Mouse (Mus musculus) gastrocnemius, postnatal 4 days (tissue): ENCODE measurements around the gene Piga. TPM values are rescaled to one million over a fixed set of nuclear protein-coding genes. Genes with fewer than 3 reads are reported as not detected.

Source experiments
- DNase-seq, 2 experiments: peaks; one replicate each; pipeline ENCODE4 v3.0.0; 2021 to 2022; ENCODE audit warnings: low spot score in 2 of 2, mixed read lengths in 2 of 2
- total RNA-seq, 2 experiments: library from RNA; stranded (reverse); gene quantifications; 2 replicates each; pipeline ENCODE4 v1.2.3; 2021

Piga gene
- total RNA-seq, 2 experiments from 2014 or later: 3.2 to 5.1 TPM

DNA sequence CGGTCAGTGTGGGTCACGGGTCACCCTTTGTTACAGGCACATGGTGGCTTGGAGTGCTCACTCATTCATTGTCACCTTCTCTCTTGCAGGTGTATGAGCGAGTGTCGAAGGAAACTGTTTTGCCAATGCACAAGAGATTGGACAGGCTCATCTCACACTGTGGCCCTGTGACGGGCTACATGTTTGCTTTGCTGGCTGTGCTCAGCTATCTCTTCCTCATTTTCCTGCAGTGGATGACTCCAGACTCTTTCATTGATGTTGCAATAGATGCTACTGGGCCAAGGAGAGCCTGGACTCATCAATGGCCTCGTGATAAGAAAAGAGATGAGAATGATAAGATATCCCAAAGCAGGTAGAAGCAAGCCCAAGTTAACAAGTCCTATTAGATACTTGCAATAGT lies 12.0 kb downstream of the Piga start:
- DNase-seq: no peak

- DNase-seq: no peak
These were observed 13.1 kb downstream of the Piga start for GRCm38 (mm10) chrX:164432682-164433081.

GRCm38 (mm10) chrX:164436709-164437108 lies 17.1 kb downstream of the Piga start, which contains the start of gene Asb11:
Gene Asb11 (plus strand): TSS chrX:164436994.
- DNase-seq: no peak

- DNase-seq: no peak
These were observed 19.9 kb downstream of the Piga start for GRCm38 (mm10) chrX:164439462-164439861.

DNA sequence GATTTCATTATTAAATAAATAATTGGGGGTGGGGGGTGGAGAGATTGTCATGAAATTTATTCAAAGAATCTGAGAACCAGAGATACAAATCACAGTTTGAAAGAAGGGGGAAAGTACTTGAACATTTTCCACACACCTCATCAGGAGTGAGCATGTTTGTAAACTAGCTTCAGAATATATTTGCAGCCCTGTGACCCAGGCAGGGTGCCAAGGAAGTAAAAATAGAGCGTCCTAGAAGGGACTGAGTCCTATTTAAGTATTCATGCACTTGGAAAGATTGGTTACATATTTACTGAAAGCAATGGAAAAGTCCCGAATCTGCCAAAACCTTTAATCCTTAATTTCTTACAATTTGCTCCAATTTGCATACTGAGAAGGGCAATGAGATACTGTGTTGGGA lies 20.6 kb downstream of the Piga start:
- peak in 1 of 2 experiments; percentile 11 for DNase-seq

DNA sequence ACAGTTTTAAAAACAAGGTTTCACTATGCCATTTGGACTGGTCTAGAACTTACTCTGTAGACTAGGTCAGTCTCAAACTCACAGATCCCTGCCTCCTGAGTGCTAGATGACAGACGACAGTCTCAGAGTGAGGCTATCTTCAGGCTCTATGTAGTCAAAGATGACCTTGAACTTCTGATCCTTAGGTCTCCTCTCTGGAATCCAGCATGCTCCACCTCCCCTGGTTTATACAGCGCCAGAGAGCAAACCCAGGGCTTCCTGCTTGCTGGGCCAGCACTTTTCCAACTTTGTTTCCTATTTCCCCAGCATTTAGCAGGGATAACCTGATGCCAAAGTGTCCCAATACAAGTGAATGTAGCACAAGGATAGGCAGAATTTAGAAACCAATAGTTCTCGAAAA lies 21.1 kb downstream of the Piga start:
- DNase-seq: no peak

GRCm38 (mm10) chrX:164441306-164441705 lies 21.7 kb downstream of the Piga start:
- no peak for DNase-seq

- DNase-seq: no peak
These were observed 26.0 kb downstream of the Piga start for GRCm38 (mm10) chrX:164445601-164446000.

DNA sequence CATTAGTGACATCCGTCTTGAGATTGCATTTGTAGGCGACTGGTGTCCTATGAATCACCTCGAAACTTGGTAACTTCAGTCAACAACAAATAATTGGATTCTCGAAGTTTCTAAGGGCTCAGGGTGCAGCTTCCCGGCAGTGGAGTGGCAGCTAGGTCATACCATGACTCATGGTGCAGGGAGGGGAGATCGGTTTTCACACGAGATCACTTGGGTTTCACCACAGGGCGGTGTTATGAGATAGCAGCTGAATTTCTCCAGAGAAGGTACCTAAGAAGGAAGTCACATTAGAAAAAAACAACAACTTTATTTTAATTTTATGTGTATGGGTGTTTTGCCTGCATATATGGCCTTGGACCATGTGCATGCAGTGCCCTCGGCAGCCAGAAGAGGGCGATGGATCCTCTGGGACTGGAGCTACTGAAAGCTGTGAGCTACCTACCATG lies 26.5 kb downstream of the Piga start:
- no peak for DNase-seq

DNA sequence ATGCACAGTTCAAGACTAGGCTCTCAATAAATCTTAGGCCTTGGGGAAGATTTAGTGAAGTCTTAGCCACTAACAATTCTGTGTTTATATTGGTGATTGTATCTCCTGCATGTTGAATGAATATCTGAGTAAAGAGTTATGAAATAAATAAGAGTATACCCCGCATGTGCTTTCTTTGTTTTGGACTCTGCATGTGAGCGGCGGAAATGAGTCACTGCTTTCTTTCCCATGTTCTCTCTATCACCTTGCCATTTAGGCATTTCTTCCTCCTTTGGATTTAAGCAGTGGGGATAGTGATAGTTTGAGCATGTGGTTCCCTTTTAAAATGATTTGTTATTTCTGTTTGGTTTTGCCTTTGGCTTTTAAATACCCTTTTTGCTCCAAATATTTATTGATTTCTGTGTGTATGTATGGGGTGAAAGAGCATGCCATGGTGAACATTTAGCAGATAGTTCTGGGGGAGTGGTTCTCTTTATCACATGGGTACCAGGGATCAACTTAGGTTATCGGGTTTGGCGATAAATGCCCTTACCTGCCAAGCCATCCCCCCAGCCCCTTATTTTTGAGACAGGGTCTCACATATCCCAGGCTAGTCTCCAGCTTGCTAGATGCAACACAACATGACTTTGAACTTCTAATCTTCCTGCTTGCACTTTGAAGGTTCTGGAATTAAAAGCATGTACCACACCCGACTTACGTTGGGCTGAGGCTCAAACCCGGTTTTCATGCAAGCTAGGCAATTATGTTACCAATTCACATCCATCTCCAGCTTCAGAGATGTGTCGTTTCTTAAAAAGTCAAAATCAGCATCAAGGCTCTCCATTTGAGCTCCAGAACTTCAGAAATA lies 27.5 kb downstream of the Piga start:
- DNase-seq: no peak

- DNase-seq: no peak
These were observed 28.1 kb downstream of the Piga start for GRCm38 (mm10) chrX:164447682-164448071.

- peak in 1 of 2 experiments; percentile 9 for DNase-seq
These were observed 29.6 kb downstream of the Piga start for GRCm38 (mm10) chrX:164449201-164449600.

DNA sequence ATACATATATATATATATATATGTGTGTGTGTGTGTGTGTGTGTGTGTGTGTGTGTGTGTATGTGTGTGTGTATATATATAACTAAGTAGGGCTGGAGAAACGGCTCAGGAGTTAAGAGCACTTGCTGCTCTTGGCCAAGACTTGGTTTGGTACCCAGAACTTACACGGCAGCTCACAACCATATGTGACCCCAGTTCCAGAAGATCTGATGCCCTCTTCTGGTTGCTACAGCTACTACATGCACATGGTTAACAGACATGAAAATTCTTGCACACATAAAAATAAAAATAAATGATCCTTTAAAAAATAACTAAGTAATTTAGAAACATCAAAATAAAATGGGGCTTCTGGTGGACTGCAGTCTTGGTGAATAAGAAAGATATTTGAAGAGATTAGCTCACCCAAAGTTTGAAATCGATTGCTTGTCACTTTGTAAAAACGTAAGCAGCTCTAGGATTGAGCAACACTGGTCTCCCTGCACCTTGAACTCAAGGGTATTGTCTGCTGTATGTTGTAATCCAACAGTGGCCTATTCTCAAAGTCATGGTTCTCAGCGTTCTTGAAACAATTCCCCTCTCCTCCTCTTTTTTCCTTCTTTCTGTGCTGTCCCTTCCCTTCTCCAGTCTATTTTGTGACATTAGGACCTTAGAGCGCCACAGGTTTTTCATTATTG lies 39.8 kb downstream of the Piga start:
- DNase-seq: no peak

Other genes starting within 250 kb of the Piga start
- gene Bmx, start 161.6 kb upstream of the Piga start, total RNA-seq: 1 to 10 TPM in 1 of 2 experiments, under 1 TPM in 1; 0.88 to 1.2 TPM
- 1 to 10 TPM; 2.6 to 3.7 TPM for gene Pir, start 150.4 kb upstream of the Piga start, total RNA-seq
- gene Vegfd, start 46.4 kb upstream of the Piga start, total RNA-seq: 1 to 10 TPM; 2.7 to 3.9 TPM
- 1 to 10 TPM; 5.3 to 7.7 TPM for gene Asb11, start 17.2 kb downstream of the Piga start, total RNA-seq
- not detected for gene Asb9, start 86.5 kb downstream of the Piga start, total RNA-seq